Mouse (Mus musculus) common myeloid progenitor, adult 5-6 weeks (primary cell): ENCODE results near the gene Sigirr. TPM values are rescaled to one million over a fixed set of nuclear protein-coding genes. Genes with fewer than 3 reads are reported as not detected.

Source experiments
- ATAC-seq: replicated peaks from 2 replicates; pipeline ENCODE4 v1.8.0; 2016; ENCODE audit warnings: low read depth, mild to moderate bottlenecking, moderate TSS enrichment, inconsistent platforms; ENCODE audit not compliant: poor library complexity, severe bottlenecking
- total RNA-seq: library from RNA; stranded (forward); fragments of 200-1000, 187-1606 nt; gene quantifications from 2 replicates; pipeline ENCODE4 v1.2.3, GENCODE M21; 2017

Gene Sigirr
- 17.7 and 26.1 TPM in 2 replicates for total RNA-seq

DNA sequence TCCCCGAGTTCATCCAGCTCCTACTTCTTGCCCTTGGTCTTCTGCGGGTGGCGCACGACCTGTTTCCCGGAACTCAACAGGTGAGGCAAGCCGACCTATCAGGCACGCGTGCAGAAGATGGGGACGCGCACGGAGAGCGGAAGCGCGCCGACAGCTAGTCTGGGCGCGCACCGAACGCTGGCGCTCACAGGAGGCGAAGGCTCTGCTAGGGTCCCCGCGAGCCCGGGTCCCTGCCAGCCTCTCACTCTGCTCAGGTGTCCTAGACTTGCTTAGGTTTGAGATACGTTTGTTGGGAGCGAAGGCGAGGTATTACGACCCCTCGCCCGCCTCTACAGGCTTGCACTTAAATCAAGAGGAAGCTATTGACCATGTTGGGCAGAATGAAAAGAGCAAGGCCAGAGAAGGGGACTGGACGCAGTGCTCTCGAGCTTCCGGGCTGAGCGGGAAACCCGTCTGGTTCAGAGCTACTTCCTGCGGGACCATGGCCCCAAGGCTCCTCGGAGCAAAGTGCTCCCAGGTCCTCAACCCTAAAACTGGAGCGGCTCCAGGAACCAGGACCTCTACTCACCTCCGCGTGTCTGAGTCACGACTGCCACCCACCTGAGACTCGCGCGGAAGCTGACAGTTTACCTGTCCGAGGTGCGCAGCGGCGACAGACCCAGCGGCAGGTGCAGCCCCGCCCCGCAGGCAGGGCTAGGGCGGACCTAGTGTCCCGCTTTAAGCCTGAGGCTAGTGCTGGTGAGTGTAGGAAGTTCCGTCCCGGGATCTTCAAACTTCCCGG, at the start of gene Sigirr:
Gene Sigirr (minus strand): TSS at position 662 of the 781 bp plus-strand sequence.
- ATAC-seq, result peak; percentile 39; the same call in 1 of the 2 replicates

DNA sequence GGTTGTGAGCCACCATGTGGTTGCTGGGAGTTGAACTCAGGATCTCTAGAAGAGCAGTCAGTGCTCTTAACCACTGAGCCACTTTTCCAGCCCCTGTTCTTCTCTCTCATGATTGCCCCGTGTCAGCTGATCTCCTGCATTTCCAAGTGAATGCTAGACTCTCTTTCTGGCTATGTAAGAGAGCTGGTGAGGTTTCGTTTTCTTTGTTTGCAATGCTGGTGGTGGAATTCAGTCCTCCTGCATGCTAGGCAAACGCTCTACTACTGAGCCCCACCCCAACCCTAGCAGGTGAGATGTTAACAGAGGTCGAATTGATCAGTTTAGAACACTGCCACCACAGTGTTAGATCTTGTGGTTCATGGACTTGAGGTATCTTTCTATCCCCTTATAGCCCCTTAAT, 48.3 kb upstream of the Sigirr start:
- no peak for ATAC-seq

GRCm38 (mm10) chr7:141147044-141147443, 46.7 kb upstream of the Sigirr start:
- no peak for ATAC-seq

- peak; percentile 43; the same call in 1 of the 2 replicates for ATAC-seq
Measured at GRCm38 (mm10) chr7:141146043-141146595, 45.7 kb upstream of the Sigirr start.

DNA sequence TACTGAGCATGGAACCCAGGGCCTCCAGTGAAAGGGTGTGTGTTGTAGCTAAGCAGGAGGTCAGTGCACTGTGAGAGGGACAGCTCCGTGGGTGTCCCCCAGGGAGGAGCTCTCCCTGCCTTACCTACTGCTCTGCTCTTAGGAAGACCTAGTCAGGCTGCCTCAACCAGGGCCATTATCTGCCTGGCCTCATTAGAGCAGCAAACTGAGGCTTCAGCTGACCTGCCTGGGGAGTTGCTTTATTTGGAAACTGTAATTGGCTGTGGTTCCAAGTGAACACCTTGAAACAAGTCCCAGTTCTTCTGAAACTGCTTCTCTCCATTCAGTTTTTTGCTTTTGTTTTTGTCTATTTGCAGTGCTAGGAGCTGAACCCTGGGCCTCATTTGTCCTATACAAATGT, 45.0 kb upstream of the Sigirr start:
- ATAC-seq, result no peak

DNA sequence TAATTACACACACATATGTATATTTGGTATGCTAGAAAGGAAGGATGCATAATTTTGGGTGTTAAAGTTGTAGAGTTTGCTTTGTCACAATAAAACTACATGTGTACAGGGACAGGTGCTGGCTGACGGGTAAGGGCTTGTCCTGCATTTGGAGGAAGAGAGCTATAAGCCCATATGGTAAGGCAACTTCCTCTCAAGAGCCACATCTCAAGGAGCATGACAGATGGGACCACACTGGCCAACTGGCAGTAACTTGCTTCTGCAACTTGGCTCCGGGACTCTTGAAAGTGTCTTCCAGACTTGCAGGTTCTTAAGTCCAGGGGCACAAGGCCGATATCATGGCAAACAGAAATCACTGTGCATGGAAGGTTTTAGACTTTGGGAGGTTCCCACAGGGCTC, 44.3 kb upstream of the Sigirr start:
- peak; percentile 62 for ATAC-seq

- no peak for ATAC-seq
Measured at GRCm38 (mm10) chr7:141143861-141144260, 43.5 kb upstream of the Sigirr start.

- peak; percentile 80 for ATAC-seq
Measured at GRCm38 (mm10) chr7:141143112-141143511, 42.7 kb upstream of the Sigirr start.

DNA sequence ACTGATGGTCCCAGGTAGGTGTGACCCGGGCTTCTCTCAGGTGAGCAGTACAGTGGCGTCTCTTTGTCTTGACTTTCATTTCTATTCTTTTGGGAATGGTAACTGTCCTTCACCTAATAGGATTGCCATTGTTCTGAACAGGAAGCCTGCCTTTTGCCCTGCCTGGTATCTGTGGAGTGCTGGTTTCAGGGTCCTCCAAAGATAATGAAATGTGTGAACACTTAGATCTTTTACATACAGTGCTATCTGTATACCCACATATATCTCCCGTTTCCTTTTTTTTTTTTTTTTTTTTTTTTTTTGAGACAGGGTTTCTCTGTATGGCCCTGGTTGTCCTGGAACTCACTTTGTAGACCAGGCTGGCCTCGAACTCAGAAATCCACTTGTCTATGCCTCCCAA, 41.0 kb upstream of the Sigirr start:
- no peak for ATAC-seq

- ATAC-seq, result peak; percentile 39; the same call in 1 of the 2 replicates
Measured at GRCm38 (mm10) chr7:141131904-141132755, 31.8 kb upstream of the Sigirr start.

- peak; percentile 94 for ATAC-seq
Measured at GRCm38 (mm10) chr7:141131024-141131820, 30.9 kb upstream of the Sigirr start.

DNA sequence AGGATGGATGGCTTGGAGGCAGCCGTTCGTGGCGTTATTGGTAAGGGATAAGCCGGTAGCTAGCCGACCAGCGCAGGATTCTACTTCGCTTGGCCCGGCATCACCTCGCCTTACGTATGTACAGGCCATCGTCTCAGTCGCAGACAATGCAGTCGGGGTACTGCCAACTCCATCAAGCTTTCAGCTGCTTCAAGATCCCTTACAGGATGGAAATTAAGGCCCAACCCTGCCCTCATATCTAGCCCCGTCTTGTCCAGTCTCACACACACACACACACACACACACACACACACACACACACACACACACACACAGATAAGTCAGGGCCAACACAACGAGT, 23.1 kb upstream of the Sigirr start:
- ATAC-seq, result no peak

DNA sequence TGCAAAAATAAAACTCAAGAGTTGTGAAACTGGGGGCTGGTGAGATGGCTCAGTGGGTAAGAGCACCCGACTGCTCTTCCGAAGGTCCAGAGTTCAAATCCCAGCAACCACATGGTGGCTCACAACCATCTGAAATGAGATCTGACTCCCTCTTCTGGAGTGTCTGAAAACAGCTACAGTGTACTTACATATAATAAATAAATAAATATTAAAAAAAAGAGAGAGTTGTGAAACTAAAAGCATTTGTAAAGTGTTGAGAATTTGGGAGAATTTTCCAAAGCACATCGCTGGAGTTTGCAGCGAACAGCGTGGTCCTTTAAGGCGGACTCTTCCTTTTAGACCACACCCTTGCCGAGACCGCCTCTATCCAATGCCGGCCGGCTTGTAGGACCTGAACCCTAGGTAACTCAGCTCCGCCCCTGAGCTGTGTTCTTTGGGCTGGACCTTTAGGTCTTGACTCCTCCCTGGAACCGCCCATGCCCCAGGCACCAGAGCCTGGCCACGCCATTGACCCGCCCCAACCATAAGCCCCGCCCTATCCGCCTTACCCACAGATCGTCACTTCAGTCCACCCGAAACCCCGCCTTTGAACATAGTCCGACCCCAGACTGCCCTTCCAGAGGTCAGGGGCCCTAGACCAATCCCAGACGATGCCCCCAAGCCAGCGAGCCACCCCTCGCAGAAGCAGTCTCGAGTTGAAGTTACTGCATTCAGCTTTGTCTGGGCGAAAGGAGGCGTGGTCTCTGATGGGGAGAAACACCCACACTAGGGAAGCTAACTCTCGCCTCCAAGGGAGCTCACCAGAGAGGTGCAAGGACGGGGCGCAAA, 22.5 kb upstream of the Sigirr start:
- ATAC-seq, result peak; percentile 96

- 0 out of 2 replicates have a peak, but pooled peaks have one; percentile 5 for ATAC-seq
Measured at GRCm38 (mm10) chr7:141122245-141122644, 21.9 kb upstream of the Sigirr start, which contains the start of gene Ptdss2. Gene Ptdss2 (plus strand): TSS chr7:141122382.

DNA sequence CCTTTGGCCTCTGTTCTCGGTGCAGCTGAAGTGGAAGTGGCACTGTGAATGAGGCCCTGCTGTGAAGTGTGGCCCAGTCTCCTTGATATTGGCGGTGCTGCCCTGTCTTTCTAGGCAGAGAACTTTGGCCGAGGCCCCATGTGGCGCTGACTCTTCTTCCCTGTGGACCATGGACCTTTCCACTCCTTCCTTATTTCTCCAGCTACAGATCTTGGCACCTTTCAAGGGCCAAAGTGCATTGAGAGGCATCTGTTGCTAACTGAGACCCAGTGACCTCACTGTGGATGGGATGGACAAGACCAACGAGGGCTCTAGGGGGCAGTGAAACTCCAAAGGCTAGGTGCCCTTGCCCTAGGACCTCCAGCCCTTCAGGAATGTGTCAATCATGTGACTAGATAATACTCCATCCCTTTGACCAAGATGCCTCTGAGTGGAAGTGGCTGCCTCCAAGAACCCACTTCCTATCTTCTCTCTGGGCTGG, 20.7 kb upstream of the Sigirr start:
- ATAC-seq, result 0 out of 2 replicates have a peak, but pooled peaks have one; percentile 5

DNA sequence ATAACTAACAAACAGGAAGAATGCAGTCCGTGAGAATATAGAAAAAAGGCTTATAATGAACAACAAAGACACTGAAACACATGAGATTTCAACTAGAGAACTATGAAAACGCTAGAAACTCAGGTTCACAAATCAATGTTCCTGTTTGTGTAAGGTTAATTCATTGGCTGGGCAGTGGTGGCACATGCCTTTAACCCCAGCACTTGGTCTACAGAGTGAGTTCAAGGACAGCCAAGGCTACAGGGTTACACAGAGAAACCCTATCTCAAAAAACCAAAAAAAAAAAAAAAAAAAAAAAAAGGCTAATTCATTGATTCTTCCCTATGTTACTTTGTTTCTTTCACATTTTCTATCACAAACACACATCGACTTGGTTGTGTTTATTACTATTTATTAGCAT, 20.2 kb upstream of the Sigirr start:
- no peak for ATAC-seq

DNA sequence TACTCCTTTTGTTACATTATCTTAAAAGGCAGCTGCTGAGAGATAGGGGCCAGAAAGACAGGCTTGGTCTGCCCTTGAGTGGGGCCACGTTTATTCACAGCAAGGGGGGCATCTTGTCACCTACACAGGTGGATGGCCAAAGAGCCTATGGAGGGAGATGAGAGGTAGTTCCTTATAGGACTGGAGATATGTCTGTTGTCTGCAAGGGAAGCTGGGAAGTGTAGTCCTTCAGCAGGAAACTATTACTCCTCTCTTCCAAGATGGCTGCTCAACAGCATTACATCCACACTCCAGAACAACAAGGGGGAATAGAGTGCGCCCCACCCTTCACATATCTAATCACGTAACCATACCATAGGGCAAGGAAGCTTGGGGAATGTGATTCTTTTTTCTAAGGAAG, 19.1 kb upstream of the Sigirr start:
- ATAC-seq, result no peak

- ATAC-seq, result no peak
Measured at GRCm38 (mm10) chr7:141117636-141118035, 17.3 kb upstream of the Sigirr start, which contains the start of gene Ano9. Gene Ano9 (minus strand): TSS chr7:141117806.

DNA sequence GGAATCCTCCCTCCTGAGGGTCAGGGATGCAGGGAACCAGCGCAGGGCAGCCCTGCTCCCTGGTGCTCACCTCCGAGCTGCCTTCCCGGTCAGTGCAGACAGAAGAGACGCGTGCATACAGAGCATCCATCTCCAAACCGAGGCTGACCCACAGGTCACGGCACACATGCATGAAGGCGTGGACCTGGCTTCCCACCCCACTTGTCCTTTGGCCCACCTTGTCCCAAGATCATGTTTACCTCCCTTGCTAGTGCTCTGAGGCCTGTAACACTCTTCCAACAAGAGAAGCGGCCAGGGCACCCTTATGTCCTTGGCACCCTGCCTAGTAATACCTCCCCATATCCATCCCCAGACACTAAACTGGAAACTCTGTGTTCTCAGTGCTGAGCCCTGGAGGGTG, 15.5 kb upstream of the Sigirr start:
- ATAC-seq, result no peak
